Mouse (Mus musculus): ENCODE data around the gene Cpa5.

Cpa5 gene

DNA sequence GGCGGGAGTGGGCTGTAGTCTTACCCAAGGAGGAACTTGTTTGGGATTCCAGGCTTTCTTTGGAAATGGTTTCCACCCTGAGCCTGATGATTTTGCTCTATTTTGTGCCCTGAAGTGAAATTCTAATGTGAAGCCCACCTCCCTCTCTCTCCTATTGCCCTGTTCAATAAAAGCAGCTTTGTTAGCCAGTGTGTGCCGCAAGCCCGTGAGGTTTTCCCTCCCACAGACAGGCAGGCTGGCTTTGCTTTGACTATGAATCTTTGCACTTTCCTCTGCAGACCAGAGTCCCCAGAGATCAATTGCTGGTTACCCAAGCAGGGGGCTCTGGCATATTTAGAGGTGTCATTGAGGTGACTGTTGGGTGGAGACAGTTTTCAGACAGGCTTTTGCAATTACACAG lies 33.7 kb downstream of the Cpa5 start:
- no peak for DNase-seq (ENCODE audit: inconsistent ontology term)

DNA sequence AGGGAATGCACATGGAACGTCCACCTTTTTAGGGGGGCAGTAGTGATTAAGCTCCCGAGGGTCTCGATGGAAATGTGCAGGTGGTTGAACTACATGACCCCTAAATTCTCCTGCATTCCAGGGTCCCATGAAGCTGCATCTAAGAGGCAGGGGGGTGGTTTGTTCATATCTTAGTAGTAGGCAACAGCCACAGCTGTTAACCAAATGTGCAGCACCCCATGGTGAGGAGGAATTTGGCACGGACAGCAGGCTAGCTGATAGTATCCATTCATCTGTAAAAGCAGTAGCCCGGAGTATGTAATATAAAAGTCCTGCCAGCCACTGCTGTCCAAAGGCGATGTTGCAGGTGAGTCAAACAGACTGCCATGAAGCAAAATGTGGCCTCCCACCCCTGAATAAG lies 34.6 kb downstream of the Cpa5 start:
- DNase-seq (ENCODE audit: inconsistent ontology term) = no peak

DNA sequence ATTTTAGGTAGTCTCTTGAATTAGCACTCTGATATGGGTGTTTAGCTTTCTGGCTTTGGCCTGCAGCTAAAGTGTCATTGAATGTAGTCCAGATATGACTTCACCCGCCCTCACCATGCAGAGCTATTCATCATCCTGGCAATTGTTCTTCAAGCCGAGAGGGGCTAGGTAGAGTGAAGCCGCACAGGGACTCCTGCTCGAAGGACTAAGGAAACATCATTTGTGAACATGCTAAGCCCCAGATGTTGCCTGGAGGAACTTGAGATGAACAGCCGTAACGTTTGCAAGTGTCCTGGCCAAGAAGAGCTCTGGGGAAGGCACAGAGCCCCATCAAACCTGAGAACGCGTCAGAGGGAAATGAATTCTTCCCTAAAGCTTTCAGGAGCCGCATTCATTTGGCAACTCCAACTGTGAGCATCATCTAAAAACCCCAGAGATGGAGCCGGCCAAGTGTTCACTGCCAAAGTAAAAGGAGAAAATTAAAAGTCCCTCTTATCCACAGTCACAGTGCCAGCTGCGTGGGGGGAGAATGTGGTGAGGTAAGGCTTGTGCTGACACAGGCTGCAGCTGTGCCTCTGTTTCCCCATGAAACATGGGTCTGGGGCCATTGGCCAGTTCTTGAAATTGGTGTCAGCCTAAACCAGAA lies 39.0 kb downstream of the Cpa5 start:
- DNase-seq (ENCODE audit: inconsistent ontology term) = no peak

DNA sequence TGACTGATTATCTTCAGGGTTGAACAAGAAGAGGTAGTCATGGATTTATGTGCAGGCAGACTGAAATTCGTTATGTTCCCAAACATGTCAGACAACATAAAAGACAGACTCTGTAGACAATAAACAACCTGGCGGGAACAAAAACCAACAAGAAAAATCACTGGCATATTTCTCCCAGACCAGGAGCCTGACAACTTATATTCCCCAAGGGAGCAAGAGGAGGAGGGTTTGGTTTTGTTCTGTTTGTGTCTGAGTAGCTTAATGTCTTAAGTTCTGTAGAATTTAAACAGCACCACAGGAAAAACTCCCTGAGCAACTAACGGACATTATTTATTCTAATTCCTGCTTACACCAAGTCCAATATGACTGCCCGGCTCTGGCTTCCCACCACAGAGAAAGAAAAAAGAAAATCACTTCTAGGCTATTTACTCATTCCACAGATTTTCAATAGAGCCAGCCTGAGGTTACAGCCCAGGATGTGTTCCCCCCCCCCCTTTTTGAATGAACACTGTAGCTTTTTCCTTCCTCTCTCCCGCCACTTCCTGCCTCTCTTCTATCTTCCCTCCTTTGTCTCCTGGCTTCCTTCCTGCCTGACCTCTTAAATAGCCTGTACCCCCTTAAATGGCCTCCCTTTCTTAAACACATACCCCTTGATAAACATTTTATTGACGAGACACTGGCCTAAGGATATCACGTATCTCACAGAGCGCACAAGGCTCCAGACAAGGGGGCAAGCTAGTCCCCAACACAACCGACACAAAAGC lies 41.8 kb downstream of the Cpa5 start:
- DNase-seq (ENCODE audit: inconsistent ontology term) = no peak

DNA sequence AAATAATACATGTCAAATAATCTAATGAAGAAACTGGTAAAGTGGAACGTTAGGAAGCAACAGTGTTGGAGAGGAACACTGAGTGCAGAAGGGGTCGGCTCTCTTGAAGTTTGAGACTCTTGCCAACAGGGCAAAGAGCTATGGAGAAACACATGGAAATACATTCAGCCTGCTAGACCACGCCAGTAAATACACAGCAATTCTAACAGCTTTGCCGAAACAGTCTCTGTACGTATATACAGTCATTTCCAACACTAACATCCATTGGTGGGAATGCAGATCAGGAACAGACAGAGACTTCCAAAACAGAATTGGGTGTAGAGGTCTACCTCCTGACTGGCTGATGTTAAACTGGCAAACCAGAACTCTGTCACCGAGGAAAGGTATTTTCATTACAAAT lies 42.7 kb downstream of the Cpa5 start:
- DNase-seq (ENCODE audit: inconsistent ontology term) = no peak

DNA sequence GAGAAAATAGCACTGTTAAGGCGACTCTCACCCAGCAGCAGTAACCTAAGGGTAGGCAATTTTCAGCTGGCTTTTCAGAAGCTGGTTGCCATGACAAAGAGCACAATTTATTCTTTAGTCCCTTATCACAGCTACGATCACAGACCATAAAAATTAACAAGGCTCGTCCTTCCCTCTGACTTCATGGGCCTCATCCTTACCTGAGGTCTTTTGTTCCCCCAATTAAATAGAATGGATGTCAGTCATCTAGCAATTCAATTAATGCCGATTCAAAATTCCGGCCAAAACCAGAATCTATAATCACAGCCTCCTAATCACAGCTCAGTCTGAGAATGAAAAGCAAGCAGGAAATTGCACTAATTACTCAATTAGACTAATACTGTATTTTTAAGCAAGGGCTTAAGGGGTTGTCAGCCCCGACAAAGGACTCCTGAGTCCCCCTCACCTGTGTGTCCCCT lies 43.6 kb downstream of the Cpa5 start:
- DNase-seq (ENCODE audit: inconsistent ontology term) = no peak

DNA sequence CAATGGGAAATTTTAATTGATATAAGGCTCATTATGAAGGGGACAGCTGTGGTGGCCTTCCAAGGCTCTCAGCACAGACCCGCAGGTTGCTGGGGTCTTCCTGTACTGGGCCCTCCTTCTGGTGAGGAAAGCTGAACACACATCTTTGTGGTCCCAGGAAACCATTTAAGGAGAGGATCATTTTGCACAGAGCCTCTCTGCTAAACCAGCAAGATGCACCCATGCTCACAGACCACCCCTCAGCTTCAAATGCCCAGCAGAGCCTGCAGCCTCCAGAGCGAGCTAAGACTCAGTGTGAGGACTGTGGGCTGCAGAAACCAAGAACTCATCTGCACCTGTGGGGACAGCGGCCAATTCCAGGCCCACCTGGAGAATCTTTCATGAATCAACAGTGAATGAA lies 44.1 kb downstream of the Cpa5 start:
- no peak for DNase-seq (ENCODE audit: inconsistent ontology term)

DNA sequence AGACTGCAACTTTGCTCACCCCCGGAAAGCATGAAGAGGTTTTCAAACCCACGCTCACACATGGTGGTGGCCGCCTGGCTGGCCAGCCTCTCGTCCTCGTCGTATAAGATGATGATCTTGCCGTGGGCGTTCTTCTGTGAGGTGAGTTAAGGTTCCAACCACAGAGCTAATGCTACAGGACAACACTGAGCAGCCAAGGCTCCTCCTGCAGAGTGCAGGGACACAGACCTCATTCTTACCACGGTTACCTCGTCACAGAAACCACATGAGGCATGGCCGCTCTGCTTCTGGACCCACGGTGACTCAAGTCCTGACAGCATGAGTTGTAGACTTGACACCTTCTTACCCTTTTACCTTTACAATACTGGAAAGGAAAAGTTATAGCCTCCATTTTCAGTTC lies 46.5 kb downstream of the Cpa5 start:
- no peak for DNase-seq (ENCODE audit: inconsistent ontology term)

DNA sequence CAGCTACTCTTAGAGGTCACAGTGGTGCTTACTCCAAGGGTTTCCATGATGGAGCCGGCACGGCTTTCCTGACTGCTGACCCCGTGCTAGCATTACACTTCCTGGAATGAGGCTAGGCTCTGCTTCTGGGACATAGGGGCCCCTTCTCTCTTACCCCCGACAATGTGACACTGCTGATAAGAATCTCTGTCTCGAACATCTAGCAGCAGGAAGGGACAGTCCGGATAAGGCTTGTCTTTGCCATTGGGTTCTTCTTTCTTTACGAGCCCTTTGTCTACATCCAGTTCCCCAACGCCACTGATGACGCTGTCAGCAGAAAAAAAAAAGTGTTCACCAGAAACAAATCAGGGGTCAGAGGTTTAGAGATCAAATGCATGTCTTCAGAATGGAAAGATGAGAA lies 47.8 kb downstream of the Cpa5 start:
- DNase-seq (ENCODE audit: inconsistent ontology term) = no peak

DNA sequence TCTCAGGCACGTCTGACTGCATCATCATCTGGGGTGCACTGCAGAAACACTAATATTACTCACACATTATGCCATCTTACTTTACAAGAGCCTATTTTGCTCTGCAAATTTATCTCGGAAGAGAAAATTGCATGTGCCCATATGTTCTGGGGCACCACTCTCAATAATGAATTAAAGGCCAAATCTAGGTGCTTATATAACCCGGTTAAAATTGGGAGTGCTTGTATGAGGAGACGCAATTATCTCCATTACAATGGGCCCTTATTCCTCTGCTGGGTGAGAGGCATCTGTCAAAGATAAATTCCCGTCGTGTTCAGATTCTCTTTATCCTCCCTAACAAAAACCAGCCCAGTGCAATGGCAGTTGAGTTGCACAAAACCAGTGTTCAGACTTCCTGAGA lies 54.0 kb downstream of the Cpa5 start:
- peak; percentile 63 for DNase-seq (ENCODE audit: inconsistent ontology term)

DNA sequence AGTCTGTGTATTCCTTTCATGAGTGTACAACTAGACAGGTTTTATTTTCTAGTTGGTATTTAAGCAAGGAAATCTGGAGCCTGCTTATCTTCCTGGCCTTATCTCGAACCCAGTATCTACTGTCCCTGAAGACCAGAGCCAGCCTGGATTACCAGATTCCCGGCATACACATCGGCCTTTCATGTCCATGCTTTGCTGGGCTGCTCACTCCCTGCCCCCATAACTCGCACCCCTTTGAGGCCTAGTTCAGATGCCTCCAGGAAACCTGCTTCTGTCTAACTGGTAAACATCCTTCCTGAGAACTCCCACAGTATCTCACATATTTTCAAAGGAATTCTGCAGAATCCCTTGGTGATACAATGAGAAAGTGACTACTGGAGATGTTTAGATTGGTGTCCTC lies 54.5 kb downstream of the Cpa5 start:
- no peak for DNase-seq (ENCODE audit: inconsistent ontology term)

DNA sequence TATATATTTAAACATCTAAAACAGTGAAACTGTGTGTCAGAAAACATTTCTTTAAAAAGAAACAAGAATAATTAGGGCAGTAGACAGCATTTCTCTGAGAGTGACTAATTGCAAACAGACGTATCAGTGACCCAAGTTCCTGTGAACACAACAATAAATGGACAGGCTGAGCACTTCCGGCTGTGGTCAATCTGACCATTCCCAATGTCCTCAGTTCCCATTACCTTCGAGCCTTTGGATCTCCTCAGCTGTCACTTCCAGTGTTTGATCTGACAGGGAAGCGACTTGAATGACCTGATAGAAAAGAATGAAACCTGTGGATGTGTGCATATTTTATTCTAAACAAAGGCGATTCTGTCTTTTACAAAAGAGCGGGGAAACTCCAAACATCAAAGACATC lies 55.2 kb downstream of the Cpa5 start:
- peak; percentile 58 for DNase-seq (ENCODE audit: inconsistent ontology term)

DNA sequence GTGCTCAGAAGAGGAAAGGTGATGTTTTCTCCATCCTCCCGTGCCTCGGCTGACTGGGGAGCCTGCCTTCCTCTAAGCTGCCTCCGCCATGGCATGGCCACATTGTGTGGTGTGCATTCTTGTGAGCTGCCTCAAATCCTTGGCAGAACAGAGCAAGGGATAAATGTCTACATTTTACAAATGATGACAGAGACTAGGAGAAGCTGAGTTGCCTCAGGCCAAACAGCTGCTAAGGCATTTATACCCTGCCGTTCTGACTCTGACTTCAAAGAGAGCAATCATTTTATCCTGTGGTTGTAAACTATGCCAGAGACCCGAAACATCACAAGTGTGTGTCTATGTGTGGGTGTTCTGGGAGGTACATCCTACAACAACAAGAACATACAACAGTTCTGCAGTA lies 56.8 kb downstream of the Cpa5 start:
- peak; percentile 85 for DNase-seq (ENCODE audit: inconsistent ontology term)

DNA sequence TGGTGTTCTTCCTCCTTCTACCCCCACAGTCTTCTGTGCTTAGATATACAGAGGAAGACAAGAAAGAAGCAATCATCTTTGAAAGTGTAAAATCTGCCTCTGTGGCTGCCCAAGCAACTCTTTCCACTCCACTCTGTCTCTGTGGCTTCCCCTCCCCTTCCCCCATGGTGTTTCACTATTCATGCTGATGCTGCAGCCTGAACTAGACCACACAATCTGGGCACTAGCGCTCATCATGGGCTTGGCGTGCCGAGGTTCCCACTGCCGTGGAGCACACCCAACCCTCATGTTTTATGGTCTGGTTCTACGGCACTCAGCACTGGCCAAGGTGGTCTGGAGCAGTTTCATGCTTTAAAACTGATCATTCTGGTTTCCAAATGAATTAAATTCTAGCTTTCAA lies 60.9 kb downstream of the Cpa5 start:
- DNase-seq (ENCODE audit: inconsistent ontology term) = no peak

DNA sequence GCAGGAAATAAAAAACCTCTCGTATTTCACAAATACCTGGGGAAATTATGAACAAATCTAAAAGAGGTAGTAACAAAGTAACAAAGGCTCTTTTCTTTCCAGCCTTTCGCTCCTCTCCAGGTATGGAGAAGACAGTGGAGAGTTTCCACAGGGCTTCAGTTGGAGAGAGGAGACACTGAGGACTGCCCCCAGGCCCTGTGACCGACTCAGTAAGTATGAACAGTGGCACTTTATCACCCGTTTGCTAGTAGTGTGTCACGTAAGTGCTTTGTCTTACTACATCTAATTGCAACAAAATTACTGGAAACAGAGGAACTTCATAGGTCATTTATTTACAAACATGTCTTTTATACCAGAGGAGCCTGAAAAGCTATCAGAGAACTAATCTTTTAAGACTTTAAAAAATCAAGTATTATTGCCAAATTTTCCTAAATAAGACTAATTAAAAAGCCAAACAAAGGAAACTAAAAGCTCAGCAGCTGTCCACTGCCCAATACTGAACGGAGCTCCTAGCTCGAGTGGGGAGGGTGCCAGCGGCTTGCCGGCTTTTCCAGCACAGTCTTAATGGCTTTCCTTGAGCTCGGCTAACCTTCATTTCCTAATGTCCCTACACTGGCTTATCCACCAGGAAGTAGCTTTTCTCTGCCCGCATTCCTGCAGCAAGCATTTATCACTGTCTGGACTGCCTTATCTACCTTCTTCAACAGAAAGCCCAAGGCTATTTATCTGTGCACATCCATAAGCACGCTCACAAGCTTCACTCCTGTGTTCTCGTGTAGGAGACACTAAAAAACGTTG lies 63.2 kb downstream of the Cpa5 start:
- DNase-seq (ENCODE audit: inconsistent ontology term) = peak; percentile 77

DNA sequence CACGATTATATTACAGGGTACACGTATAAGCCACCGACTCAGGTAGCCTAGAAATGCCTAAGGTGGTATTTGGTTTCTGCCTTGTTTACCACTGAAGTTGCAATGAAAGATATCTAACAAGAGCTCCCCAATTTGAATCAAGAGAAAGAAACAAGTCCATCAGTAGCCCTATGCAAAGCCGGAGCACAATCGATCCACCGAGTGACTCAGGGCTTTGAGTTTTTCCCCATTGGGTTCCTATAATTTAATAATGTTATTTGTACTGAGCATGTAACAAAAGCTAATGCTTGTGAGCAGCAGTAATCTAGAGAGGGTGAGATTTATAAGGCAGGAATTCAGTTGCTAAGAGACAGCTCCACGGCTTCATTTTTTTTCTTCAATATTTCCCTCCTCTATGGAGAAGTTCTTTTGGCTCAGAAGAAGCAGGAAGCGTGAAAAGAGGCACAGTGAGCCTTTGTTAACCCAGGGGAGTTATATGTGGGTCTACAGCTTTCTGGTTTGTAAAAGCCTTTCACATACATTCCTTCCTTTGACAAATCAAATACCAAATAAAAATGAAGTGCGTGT lies 64.0 kb downstream of the Cpa5 start:
- DNase-seq (ENCODE audit: inconsistent ontology term) = peak; percentile 88

DNA sequence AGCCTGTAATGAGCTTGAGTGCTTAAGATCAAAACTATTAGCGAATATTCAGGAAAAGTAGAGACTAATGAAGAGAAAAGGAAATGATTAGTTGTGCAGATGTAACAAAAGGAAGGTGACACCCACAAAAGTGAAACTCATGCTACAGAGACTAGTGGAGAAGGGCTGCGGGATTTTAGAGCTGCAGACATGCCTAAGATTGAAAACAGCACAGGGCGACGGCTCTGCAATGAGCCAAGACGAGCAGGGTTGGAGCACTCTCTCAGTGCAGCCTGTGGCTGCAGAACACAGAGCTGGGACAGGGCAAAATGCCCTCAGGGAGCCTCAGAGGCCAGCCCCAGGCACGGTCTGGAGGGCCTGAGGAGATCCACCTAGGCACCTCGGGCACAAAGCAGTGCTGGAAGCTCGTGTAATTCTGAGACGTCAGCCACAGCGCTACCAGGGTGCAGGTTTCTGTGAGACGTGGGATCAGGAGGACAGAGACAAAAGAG lies 64.5 kb downstream of the Cpa5 start:
- DNase-seq (ENCODE audit: inconsistent ontology term) = no peak

DNA sequence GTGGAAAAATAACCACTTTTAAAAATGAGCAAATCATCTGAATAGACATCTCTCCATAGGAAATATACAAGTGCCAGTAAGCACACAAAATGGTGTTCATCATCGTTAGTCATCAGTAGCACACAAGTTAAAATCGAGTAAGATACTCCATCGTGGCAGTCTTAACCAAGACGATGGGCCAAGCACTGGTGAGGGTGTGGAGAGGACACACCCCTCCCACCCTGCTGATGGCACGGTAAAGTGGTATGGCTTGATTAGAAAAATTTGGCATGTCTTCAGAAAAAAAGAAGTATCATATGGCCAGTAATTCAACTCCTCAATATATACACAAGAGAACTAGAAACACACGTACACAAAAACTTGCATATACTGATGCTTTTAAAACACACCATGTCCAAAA lies 65.7 kb downstream of the Cpa5 start:
- no peak for DNase-seq (ENCODE audit: inconsistent ontology term)

DNA sequence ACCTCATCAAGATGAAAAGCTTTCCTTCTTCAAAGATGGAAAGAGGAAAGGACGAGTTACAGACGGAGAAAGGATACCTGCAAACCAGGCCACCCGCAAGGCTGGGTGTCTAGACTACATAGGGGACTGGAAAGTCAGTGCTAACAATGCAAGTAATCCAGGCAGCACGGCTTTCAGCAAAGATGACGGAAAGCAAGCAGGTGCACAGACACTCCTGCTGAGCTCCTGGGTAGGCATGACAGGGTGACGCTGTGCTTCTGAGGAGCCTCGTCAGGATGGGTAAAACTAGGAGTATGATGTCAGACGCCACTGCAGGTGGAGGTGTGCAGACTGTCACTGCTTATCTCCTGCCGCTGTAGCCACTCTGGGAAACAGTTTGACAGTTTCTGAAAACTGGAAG lies 66.8 kb downstream of the Cpa5 start:
- DNase-seq (ENCODE audit: inconsistent ontology term) = no peak

DNA sequence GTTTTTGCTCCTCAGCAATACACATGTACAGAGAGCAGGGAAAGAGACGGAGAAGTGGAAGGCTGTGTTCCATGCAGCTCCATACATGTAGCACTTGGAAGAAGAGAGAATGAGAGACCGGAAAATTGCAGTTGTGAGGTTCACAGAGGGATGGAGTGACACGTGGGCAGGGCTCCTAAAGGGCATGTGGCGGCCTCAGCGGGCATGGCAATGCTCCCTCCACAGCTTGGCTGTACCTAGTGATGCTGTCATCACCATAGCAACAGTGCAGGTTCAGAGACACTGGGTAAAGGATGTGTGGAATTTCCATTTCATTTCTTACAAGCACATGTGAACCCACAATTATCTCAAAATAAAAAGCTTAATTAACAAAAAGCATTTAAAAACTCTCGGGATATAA lies 67.7 kb downstream of the Cpa5 start:
- DNase-seq (ENCODE audit: inconsistent ontology term) = no peak

DNA sequence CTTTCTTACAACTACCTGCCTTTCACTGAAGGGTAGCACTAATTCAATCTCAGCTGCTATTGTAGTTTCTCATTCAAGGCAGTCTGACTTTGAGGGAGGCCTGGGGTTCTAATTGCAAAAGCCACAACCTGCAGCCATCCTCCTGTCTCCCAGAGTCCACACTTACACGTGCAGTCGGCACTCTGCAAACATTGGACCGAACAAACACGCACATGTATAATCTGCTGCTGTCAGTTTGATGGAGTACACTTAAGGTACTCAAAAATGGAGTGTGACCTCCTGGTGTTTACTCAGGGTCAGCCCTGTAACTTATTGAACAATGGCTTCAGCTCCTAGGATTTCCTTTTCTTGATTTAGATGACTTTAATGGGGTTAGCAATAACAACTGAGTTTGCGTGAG lies 68.8 kb downstream of the Cpa5 start:
- DNase-seq (ENCODE audit: inconsistent ontology term) = no peak

DNA sequence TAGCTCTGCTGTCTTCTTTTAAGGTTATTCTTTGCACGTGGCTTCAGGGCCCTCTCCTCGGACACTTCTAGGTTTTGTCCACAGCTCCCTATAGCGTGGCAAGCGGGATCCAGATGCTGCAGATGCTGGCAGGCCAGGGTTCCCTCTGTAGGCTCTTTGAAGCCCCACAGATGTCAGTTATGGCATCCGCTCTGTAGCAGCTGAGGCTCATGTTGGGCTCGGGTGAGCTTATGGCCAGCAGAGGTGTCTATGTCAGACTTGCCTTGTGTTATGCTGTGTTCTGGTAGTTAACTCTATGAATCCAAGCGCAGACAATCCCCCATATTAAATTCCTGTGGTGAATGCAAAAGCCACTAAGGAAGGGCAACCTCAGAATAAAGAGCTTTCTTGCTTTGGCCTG lies 69.6 kb downstream of the Cpa5 start:
- DNase-seq (ENCODE audit: inconsistent ontology term) = no peak
